Mouse (Mus musculus) liver, adult 2 months (tissue): ENCODE results near the gene Cabp4.

Experiments used
- CTCF ChIP-seq: fragments of 200-500 bp; IDR thresholded peaks from 2 replicates; pipeline ENCODE4 v1.5.1; 2011; ENCODE audit warnings: low read depth, low read length, control low read depth
- POLR2A ChIP-seq: fragments of 200-500 bp; IDR thresholded peaks from 2 replicates; pipeline ENCODE4 v1.6.1; 2011; ENCODE audit warnings: low read length, control low read depth; ENCODE audit not compliant: insufficient read depth; ENCODE audit errors: extremely low read depth

GRCm38 (mm10) chr19:4131768-4132167, 12.1 kb downstream of the Cabp4 start:
- TF ChIP-seq POLR2A (no peak), CTCF (no peak)
